Mouse (Mus musculus): Measurements from ENCODE around the gene Met. TPM values are rescaled to one million over a fixed set of nuclear protein-coding genes. Genes with fewer than 3 reads are reported as not detected.

Met gene
- total and polyA plus RNA-seq, 3 experiments, result 0.13 to 0.53 (median 0.26) TPM

GRCm38 (mm10) chr6:17485244-17485643, 21.6 kb downstream of the Met start:
- H3K9ac ChIP-seq (ENCODE audit: insufficient read depth, low read depth), result no peak overlapping the region
- H3K4me3 ChIP-seq (replicated peaks in 1 of 3; ENCODE audit: low read depth in 2 of 3, low read length in 2 of 3, poor library complexity in 1 of 3), result no peak overlapping the region
- no peaks in the 10 kb centered on the region for H3K36me3 ChIP-seq (replicated peaks in 1 of 2; ENCODE audit: control insufficient read depth in 1 of 2, insufficient read depth in 1 of 2, low read length in 1 of 2)
- H3K4me2 ChIP-seq (ENCODE audit: insufficient read depth, low read depth, poor library complexity, severe bottlenecking), result no peak overlapping the region
- no peak overlapping the region for H3K27ac ChIP-seq (ENCODE audit: insufficient read depth, low read depth)
- no peaks in the 10 kb centered on the region for H3K79me2 ChIP-seq (replicated peaks; ENCODE audit: control insufficient read depth, extremely low read depth, insufficient read depth, poor library complexity, severe bottlenecking)
- TF ChIP-seq MYC (IDR thresholded peaks at IDR 0.05; ENCODE audit: low read depth, low read length) (no peak), CHD2 (IDR thresholded peaks at IDR 0.05; ENCODE audit: low read length) (no peak), MXI1 (IDR thresholded peaks at IDR 0.05; ENCODE audit: low read depth, low read length) (no peak), ZNF384 (IDR thresholded peaks at IDR 0.05; ENCODE audit: low read depth, low read length) (no peak), MAFK (IDR thresholded peaks at IDR 0.05; ENCODE audit: insufficient replicate concordance, low read length) (no peak), PAX5 (IDR thresholded peaks at IDR 0.05; ENCODE audit: low read length) (no peak), ELF1 (IDR thresholded peaks at IDR 0.05; ENCODE audit: low read depth, low read length) (no peak)
- dilution Hi-C loops (cut with MboI; ENCODE audit: extremely low pct_ligation_motif_present, extremely low pct_unique_long_range_greater_than_20kb, low sequenced_read_pairs) (no loop called here), in situ Hi-C loops (cut with MboI; ENCODE audit: low pct_ligation_motif_present, low pct_unique_long_range_greater_than_20kb, low sequenced_read_pairs) (no loop called here)
- H3K27me3 ChIP-seq (replicated peaks), result no peaks in the 10 kb centered on the region
- peaks cover 0 to 11% of the 10 kb centered on the region in 2 experiments; a peak in 1 of 4 replicates for H3K4me1 ChIP-seq (ENCODE audit: control insufficient read depth in 1 of 2, insufficient read depth in 2 of 2)
- H3K9me3 ChIP-seq (replicated peaks; ENCODE audit: low read length), result no peaks in the 10 kb centered on the region
- no peak for DNase-seq (ENCODE audit: extremely low read depth)

GRCm38 (mm10) chr6:17485782-17486181, 22.2 kb downstream of the Met start:
- Histone ChIP-seq H3K4me3 (replicated peaks in 1 of 3; ENCODE audit: low read depth in 2 of 3, low read length in 2 of 3, poor library complexity in 1 of 3) (no peak overlapping the region), H3K9ac (ENCODE audit: insufficient read depth, low read depth) (no peak overlapping the region), H3K36me3 (replicated peaks in 1 of 2; ENCODE audit: control insufficient read depth in 1 of 2, insufficient read depth in 1 of 2, low read length in 1 of 2) (no peaks in the 10 kb centered on the region), H3K4me2 (ENCODE audit: insufficient read depth, low read depth, poor library complexity, severe bottlenecking) (no peak overlapping the region; the same call in 1 of the 2 replicates), H3K27ac (ENCODE audit: insufficient read depth, low read depth) (no peak overlapping the region), H3K27me3 (replicated peaks) (no peaks in the 10 kb centered on the region), H3K79me2 (replicated peaks; ENCODE audit: control insufficient read depth, extremely low read depth, insufficient read depth, poor library complexity, severe bottlenecking) (no peaks in the 10 kb centered on the region), H3K9me3 (replicated peaks; ENCODE audit: low read length) (no peaks in the 10 kb centered on the region), H3K4me1 (ENCODE audit: control insufficient read depth in 1 of 2, insufficient read depth in 2 of 2) (peaks cover 0 to 7% of the 10 kb centered on the region in 2 experiments; a peak in 1 of 4 replicates)
- in situ Hi-C loops (cut with MboI; ENCODE audit: low pct_ligation_motif_present, low pct_unique_long_range_greater_than_20kb, low sequenced_read_pairs), result no loop called here
- TF ChIP-seq ZKSCAN1 (IDR thresholded peaks at IDR 0.05; ENCODE audit: borderline replicate concordance, low read depth, low read length) (no peak), UBTF (IDR thresholded peaks at IDR 0.05; ENCODE audit: low read depth, low read length) (no peak), ELF1 (IDR thresholded peaks at IDR 0.05; ENCODE audit: low read depth, low read length) (no peak), ZNF384 (IDR thresholded peaks at IDR 0.05; ENCODE audit: low read depth, low read length) (no peak), GABPA (IDR thresholded peaks at IDR 0.05; ENCODE audit: insufficient replicate concordance, low read depth, low read length) (no peak), POLR2AphosphoS2 (IDR thresholded peaks at IDR 0.05; ENCODE audit: low read depth, low read length) (no peak), RAD21 (IDR thresholded peaks at IDR 0.05; ENCODE audit: low read depth, low read length) (no peak), USF2 (conservative IDR thresholded peaks at IDR 0.05; ENCODE audit: low read depth, low read length) (no peak), NELFE (IDR thresholded peaks at IDR 0.05; ENCODE audit: low read depth, low read length) (no peak), MAZ (IDR thresholded peaks at IDR 0.05; ENCODE audit: low read depth, low read length) (no peak)
- dilution Hi-C loops (cut with MboI; ENCODE audit: extremely low pct_ligation_motif_present, extremely low pct_unique_long_range_greater_than_20kb, low sequenced_read_pairs), result no loop called here
- no peak for DNase-seq (ENCODE audit: extremely low read depth)
